Mouse (Mus musculus) thymus, postnatal 0 days (tissue): Measurements from ENCODE around the gene Kcnd3. TPM values are rescaled to one million over a fixed set of nuclear protein-coding genes. Genes with fewer than 3 reads are reported as not detected.

ENCODE experiments used
- DNase-seq: peaks from one replicate; pipeline ENCODE4 v3.0.0-alpha.2; 2015; ENCODE audit warnings: low spot score
- polyA plus RNA-seq: library from polyadenylated mRNA; unstranded; fragments of >200 nt; fragmentation: Nextera tagmentation; extraction: Ambion mirVana; gene quantifications from 2 replicates; pipeline ENCODE4 v1.2.1, GENCODE M21; 2015

Gene Kcnd3
- polyA plus RNA-seq, 1 experiment from 2014 or later: 0.05 TPM

DNA sequence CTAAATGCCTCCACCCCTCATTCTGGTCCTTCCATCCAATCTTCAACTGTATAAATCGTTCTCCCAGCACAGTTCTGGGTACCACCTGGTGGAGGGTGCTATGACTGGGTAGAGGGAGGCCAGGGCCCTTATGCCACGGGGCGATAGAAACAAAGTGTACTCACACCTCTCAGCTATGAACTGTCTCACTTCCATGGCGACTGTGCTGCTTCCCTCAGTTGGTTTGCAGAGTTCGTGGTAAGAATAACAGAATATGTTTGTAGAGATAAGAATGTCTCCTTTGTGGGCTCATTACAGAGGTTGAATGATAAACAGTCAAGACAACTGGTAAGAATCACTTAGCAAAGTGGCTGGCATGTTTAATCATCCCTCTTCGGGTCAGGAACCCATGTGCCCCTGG, 68.3 kb downstream of the Kcnd3 start:
- no peak for DNase-seq

DNA sequence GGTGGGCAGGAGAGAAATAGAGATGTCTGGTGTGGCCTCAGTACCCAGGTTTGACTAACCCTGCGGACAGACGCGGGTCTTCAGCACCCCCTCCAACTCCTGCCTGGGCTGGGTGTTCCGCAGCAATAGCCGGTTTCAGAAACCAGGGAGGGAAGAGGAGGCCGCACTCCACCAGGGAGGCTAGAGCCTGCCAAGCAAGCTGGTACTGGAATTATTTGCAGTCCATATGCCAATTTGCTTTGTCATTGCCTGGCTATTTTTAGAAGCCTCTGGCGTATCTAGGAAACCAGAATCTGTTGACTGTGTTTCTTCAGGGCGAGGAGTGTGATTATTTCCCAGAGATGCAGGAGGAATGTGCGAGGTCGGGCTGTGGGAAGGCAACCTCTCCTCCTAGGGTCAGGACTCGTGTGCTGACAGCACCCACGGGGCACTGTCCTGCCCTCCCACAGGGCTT, 69.1 kb downstream of the Kcnd3 start:
- DNase-seq: no peak

DNA sequence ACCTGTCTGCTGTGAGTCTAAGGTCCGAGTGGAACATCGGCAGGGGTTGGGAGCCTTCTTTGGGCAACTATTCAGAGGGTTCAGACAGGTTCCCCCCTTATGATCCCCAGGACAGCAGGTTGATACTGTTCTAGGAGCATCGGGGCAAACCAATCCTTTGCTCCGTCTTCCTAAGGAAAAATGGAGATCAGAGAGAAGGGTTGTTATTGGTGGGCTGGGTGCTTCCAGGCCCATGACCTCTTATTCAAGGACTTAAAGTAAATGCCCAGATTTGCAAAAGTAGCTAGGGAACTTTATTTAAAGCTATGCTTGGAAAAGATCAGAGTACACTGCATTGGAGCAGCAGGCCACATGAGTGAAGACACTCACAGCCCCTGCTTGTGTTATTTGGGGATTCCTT, 69.5 kb downstream of the Kcnd3 start:
- DNase-seq: no peak

DNA sequence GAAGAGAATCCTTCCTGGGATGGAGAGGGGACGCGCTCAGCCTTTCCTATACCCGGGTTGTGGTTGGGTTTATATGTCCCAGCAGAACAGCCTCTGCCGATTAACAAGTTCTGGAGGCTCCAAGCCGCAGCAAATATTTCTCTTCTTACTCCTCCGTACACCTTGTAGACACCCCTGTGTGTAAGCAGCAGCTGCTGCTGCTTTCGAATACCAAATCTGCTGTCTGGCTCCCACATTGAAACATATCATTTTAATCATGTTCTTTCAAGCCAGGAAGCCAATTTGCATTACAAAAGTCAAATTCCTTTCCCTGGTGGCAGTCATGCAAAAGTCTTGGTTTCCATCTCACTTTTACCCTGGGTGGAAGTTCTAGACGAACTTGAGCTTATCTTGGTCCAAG, 76.7 kb downstream of the Kcnd3 start:
- DNase-seq: no peak

DNA sequence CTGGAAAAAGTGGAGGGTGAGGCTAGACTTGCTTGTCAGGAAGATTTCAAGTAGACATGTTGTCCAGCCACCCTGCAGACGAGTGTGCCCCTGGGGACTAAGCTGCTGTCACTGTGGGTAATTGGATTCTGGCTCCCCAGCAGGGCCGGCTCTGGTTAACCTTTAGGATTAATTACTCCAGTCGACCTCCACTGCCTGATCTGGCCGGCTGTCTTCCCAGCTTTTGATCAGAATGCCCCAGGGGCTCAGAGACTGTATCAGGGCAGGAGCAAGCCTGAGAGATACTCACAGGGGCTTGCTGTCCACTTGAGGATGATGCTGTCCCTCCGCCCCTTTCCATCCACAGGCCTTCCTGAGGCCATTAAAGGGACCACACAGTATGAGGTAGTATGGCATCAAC, 77.6 kb downstream of the Kcnd3 start:
- no peak for DNase-seq

DNA sequence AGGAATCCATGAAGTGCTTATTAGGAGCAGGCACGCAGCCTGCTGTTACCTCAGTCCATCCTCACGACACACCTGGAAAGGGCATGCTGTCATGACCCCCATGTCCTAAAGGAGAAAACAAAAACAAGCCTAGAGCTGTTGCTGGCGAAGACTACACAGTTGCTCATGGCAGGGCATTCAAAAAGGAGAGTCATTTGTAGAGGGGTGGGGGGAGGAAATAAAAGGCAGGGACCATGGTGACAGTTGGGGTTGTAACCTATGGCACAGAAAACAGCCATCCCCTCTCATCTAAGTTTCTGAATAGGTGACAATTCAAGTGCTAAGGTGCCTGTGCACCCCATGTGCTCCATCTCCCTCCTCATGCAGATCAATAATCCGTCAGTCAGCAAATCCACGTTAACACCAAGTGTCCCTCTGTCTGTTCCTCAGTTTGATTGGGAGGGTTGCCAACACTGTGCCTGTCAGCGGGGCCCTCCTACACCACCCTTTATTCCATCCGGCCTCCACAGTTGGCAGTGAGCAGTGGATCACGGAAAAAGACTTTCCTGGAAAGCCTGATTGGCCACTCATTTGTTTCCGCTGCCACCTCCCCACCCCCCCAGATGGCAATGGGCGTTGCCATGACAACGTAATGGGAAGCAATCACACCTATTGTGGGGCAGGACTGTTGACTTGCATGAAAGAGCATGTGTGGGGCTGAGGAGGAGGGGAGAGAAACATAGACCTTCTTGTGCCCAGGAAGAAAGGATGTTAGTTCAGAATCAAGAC, 78.4 kb downstream of the Kcnd3 start:
- no peak for DNase-seq

DNA sequence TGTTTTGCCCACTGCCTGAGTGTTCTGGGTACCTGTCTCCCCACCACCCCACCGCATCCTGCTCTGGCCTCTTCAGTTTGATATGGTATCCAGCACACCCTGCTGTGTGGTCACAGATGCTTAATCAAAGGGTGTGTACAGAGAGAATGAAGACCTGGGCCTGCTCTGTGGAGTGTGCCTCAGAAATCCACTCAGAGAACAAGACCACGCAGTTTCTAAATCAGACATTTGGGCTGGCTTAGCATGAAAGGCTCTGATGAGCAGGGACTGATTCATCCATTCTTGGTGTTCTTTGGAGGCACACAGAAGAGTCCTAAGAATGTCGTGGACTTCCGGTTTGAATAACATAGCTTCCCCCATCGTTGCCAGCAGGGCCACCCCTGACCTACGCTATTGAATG, 86.3 kb downstream of the Kcnd3 start:
- DNase-seq: no peak

DNA sequence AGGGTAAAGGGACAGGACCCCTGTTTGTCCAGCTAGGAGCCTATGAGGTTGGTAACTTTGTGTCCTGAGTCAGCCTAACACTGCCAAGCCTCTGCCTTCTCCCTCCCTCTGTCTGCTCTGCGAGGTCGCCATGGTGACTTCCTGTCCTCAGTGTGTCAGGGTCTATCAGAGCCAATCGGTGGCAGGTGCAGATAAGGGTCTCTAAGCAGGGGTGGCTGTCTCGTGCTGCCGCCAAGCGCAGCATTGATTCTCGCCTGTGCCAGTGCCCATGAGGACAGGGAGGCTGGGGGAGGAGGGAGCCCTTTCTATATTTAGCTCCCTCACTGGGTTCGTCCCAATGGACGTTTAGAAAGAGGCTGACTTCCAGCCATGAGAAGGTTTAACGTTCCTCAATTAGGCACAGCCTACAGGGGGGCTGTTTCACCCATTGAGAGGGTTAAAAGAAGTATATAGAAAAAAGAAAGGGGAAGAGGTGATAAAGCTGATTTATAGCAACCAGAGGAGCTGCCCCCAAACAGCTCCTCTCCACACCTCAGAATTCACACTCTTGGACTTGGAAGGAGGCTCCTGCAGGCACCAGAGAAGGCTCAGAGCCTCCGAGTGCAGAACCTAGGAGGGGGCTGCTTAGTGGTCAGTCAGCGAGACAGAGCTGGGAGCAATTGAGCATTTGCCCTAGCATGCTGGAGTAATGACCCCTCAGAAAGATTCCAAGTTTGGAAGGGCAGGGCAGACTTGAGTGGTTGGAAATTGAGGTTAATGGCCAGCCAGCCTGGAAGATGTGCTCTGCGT, 86.9 kb downstream of the Kcnd3 start:
- no peak for DNase-seq

DNA sequence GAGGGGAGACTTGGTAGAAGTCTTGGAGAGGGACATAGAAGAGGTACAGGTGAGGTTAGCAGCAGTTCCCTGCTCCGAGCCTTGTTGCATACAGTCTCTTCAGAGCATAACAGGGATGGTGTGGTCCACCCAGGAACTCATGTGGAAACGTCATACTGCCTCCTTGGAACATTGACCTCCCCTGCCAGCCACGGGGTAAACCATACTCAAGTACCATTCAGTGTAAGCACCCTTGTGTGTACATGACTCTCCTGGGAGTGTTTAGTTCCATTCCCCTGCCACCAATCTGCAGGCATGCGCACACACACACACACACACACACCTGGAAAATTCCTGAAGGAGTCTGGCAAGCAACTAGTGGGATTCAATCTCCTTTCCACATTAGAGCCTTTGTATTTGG, 90.6 kb downstream of the Kcnd3 start:
- DNase-seq: no peak

DNA sequence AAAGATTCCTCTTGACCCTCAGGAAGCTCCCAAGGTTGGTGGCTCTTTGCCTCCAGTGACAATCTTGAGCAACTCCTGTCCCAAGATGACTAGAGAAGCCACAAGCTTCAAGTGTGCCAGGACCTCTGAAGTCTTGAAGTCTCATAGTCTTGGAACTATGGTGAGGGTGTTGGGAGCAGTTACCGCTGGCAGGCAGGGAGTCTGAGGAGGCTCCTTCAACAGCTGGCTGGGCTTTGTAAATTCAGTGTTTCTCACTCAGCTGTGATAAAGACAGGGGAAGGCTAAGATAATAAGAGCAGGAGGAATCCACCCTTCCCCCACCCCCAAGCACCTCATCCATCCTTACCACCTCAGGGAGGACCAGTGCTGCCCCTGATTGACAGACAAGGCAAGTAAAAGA, 92.0 kb downstream of the Kcnd3 start:
- no peak for DNase-seq

DNA sequence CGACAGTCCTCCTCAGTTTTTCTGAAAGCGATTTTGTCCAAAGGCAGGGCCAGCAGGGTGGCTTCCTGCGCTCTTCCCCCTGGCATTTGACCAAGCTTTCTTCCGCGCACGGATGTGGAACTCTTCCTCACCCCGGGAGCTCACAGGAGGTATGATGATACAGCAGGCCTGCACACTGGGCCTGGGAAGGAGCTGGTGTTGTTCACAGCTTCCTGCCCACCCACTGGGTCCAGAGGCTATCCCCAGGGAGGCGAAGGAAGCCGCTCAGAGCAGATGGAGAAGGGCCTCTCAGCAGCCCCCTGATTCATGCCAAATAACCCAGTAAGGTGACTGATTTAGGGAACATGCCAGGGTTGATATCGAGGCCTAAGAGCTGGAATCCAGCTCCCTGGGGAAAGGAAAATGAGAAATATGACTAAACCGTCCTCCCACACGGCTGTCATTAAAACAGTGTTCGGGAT, 94.5 kb downstream of the Kcnd3 start:
- DNase-seq: no peak

DNA sequence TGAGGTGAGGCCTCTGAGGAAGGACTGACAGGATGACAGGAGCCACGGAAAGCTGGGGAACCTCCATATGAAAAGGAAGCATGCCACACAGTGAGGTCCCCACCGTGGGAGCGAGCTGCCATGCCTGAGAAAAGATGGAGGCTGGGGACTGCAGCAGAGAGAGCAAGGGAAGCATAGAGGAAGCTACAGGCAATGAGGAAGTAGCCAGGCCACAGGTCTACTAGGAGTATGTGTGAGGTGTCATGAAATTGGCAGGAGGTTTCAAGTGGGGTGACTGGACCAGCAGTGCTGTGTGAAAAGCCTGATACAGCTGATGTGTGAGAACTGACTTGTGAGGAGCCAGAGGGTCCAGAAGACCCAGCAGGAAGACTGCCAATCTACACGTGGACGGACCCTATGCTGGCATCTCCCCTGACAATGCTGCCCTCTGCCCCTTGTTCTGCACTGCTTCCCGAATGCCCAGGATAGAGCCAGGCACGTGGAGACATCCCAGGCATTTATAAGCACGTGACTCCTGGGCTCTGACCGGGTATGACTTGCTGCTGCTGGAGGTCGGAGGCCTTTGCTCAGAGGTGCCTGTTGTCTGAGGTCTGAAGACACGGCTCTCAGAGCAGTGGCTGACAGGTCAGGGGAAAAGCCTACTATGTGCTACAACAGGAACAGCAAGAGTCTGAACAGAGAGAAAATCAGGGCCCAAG, 96.1 kb downstream of the Kcnd3 start:
- no peak for DNase-seq

DNA sequence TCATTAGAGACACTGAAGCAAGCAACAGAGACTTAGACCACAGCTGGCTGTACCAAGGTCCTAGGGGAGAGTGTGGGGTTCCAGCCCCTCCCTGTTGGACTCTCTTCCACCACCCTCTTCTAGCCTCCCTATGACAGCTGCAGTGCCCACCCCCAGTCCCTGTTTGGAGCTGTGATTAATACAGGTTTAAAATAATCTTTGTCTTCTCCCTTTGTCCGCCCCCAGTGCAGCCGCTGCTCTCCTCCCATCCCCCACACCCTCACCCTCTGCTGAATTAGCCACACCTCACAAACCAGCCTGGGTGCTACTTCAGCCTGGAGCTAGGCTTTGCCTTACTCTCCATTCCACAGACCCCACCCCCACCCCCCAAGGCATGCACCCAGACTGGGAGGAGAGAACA, 107.3 kb downstream of the Kcnd3 start:
- DNase-seq: no peak

DNA sequence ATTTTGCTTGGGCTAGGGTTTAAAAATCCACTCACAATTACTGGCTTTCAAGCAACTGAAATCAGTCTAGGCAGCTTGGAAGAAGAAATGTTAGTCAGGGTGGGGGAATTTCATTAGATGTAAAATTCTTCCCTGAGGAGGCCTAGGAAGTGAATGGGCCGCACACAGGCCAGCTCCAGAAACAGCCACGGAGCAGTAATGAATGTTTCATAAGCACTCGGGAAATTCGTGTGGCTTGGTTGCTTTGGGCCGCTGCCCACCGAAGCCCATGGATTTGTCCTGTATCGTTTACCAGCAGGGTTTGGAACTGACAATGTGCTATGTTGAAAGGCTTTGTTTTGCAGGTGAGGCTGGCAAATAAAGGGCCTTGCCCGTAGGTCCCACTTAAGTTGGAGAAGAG, 114.8 kb downstream of the Kcnd3 start:
- DNase-seq: no peak

DNA sequence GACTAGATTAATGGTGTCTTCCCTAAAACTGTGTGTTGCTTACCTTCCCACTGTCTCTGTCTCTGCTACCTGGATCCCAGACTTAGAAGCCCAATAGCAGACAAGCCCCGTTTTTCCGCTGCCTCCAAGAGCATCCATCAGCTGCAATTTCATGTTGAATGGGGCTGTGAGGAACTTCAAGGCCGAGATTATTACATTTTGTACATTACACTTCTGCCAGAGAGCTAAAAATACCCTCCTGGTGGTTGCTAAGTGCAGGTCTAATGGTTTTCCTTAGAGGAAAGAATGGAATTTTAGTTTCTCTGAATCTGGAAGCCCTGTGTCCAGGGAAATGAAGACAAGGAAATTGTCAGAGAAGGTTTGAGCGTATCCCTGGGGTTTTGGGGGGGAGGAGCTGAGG, 115.3 kb downstream of the Kcnd3 start:
- no peak for DNase-seq

DNA sequence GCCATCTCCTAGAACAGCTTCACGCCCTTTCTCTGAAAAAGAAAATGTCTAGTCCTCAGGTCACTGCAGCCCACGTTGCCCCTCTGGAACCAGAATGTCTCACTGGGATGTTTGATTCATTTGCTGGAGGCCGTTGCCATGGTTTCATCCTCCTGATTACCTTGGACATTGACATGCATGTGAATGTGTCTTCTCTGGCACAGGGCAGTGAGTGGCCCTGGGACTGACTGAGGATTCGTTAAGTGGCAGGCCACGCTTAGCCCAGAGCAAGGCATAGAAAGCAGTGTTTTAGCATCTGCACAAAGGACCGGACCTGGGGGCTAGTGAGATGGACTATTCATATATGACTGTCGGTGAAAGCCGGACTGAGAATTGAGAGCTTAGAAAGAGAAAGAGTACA, 116.3 kb downstream of the Kcnd3 start:
- DNase-seq: no peak

DNA sequence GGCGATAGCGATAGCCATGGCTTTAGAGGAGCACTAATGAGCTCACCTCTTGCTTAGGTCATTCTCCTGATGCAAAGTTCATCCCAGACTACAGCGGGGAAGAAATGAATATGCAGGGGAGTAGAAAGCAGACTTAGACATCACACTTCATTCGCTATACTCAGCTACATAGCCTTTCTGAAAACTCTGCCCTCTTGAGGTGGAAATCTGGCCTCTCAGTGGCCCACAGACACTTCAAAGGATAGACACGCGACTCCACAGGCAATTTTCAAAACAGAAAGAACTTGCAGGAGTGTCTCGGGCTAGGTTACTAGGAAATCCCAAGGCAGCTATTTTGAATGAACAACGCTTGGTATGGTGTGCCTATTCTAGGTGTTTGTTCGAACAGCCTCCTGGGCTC, 116.7 kb downstream of the Kcnd3 start:
- no peak for DNase-seq

DNA sequence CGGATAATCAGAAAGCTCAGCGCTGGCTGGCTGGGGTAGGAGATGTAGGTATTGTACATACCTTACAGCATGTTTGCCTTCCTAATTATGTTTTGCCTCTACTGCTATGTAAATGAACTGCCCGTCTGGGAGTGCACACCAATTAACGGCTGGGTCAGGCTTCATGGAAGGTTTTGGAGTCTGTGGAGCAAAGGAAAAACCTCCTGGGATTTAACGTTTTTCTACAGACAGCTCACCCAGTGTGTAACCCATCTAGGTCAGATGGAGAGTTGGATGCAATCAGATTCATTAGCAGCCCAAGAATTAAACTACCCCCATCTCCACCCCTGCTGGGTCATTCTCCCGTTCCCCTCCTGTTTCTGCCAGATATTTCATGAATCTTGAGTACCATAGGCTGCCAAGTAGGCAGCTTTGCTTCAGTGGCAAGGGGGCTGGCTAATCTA, 117.2 kb downstream of the Kcnd3 start:
- no peak for DNase-seq

DNA sequence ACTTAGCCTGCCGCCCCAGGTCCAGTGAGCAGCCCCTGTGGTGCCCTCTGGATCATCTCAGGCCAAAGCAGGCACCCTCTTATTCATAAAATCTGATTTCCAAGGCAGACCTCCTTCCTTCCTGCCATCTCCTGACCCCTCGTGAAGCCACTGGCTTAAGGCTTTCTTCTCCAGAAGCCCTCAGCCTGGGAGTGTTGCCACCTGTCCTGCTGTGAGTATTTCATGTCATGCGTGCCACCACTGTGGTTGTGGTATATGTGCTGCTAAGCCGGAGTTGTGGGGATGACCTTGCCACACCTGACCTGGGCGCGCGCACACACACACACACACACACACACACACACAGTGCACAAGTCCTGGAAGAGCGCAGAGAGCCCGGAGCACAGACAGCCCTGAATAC, 117.8 kb downstream of the Kcnd3 start:
- no peak for DNase-seq

DNA sequence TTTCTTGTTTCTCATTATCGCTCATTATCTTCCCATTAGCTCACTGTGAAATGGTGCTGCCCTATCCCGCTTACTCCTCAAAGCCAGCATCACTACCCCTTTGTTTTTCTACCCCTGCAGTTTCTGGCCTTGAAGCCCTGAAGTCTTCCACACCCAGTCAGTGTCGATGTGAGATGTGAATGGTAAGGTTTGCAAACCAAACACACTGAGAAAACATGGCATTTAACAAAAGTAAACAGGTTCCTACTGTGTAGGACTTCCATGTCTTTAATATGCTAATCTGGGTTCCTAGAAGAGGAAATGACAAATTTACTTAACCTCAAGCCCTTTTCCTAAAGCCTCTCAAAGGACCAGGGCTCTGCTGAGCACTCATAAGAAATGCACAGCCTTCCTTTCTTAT, 118.7 kb downstream of the Kcnd3 start:
- DNase-seq: no peak

DNA sequence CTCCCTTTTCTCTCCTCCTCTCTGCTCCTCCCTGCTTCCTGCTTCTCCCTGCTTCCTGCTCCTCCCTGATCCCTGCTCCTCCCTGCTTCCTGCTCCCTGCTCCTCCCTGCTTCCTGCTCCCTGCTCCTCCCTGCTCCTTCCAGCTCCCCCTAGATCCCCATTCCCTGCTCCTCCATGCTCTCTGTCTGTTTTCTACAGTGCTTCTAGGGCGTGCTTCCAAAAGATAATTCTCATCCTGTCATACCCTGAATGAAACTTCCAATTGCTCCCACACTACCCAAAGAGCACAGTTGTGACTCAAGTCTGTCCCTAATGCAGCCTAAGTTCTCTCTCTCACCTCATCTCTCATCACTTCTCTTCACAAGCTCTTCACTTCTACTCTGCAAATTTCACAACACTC, 119.8 kb downstream of the Kcnd3 start:
- DNase-seq: no peak

DNA sequence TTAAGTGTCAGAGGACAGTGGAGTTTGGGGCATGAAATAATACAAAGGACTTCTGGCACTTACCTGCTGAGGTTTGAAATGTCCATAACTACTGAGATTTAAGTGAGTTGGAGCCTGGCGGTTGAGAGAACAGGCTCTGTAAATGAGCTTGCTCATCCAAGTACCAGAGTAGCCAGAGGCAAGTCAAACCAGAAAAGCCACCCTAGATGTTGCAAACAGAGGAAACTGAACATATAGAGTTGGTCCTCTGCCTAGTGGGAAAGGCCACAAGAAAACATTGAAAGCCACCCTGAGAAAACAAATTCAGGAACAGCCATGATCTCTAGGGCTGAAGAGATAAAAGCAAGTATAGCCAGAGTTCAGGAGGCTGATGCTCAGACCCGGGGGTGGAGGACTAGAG, 121.0 kb downstream of the Kcnd3 start:
- no peak for DNase-seq
